Mouse (Mus musculus): ENCODE measurements at regions not wholly inside any gene's neighbourhood (a gene's known extent, or its start where the extent isn't known, plus 50 kb on each side); places are given as distances from the start of the nearest gene placed in this dataset.

- TF ChIP-seq CTCF (IDR thresholded peaks at IDR 0.05; ENCODE audit: extremely low read depth, insufficient read depth, low read length) (no peak), POLR2A (IDR thresholded peaks at IDR 0.05; ENCODE audit: extremely low read depth, insufficient read depth, low read length) (no peak)
Observed at GRCm38 (mm10) chr1:82158466-82158865, 74.4 kb upstream of the Gm9747 start.

All from cortical plate, adult 2 months (tissue).